Mouse (Mus musculus) megakaryocyte, embryonic 14.5 days (primary cell): ENCODE data around the gene Baz1a.

Experiments used
- FLI1 ChIP-seq: IDR thresholded peaks from 2 replicates; pipeline ENCODE4 v1.6.1; 2012; ENCODE audit warnings: low read length, inconsistent platforms, mixed read lengths
- GATA1 ChIP-seq: IDR thresholded peaks from 3 replicates; pipeline ENCODE4 v1.6.1; 2012; ENCODE audit warnings: mixed read lengths, low read length, inconsistent platforms, borderline replicate concordance

DNA sequence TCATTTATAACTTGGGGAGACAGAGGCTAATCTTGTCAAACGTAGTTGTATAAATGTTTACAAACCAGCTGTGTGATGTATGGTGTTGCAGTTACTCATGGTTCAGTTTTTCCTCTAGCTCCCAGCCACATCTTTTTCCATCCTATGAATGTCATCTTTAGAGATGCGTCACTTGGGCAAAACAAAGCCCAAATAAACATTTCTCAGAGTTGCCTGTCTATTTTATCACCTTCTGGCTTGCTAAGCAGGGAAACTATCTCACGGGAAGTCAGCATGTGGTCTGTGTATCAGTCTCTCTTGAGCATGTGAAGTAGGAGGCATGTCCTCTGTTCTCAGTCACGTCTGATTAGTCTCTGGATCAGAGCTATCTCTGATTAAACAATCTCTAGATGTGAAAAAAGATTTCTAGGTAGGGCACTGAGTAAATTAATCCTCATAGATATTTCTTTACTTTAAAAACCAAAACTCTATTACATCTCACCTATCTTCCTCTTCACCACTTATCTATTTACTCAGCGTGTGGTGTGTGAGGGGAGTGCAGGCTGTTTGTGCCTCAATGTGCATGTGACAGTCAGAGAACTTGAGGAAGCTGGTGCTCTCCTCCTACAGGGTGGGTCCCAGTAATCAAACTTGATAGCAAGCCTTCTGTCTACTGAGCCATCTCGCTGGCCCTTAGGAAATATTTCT lies 46.2 kb upstream of the Baz1a start:
- no peak for TF ChIP-seq GATA1
- TF ChIP-seq FLI1, result no peak
